Mouse (Mus musculus) intestine, embryonic 16.5 days (tissue): ENCODE results near the gene Ubfd1. TPM values are rescaled to one million over a fixed set of nuclear protein-coding genes. Genes with fewer than 3 reads are reported as not detected.
A peak's percentile ranks its signal among the peaks of the same experiment; 100 is the strongest.

Experiments used
- ATAC-seq: fragments of 200-750 bp; cut with Nextera tagmentation; 2 replicates; pipeline ENCODE4 v1.8.0; 2017; ENCODE audit warnings: moderate TSS enrichment, moderate library complexity
- H3K27ac ChIP-seq: fragments of 300-500 bp; sonication (generic); 2 replicates; pipeline ENCODE4 v1.5.1; 2014; ENCODE audit warnings: mild to moderate bottlenecking, low read length
- H3K27me3 ChIP-seq: fragments of 300-500 bp; sonication (generic); replicated peaks from 2 replicates; pipeline ENCODE4 v1.6.1; 2014; ENCODE audit warnings: low read length, control low read depth, mixed read lengths; ENCODE audit not compliant: control insufficient read depth, insufficient read depth
- H3K36me3 ChIP-seq: fragments of 300-500 bp; sonication (generic); 2 replicates; pipeline ENCODE4 v1.6.1; 2014; ENCODE audit warnings: low read length, control low read depth; ENCODE audit not compliant: control insufficient read depth, insufficient read depth
- H3K4me1 ChIP-seq: fragments of 300-500 bp; sonication (generic); 2 replicates; pipeline ENCODE4 v1.6.1; 2014; ENCODE audit warnings: low read length, control low read depth, mixed read lengths; ENCODE audit not compliant: control insufficient read depth, insufficient read depth
- H3K4me2 ChIP-seq: fragments of 300-500 bp; sonication (generic); 2 replicates; pipeline ENCODE4 v1.6.1; 2014; ENCODE audit warnings: low read depth, low read length, control low read depth
- H3K4me3 ChIP-seq: fragments of 300-500 bp; sonication (generic); 2 replicates; pipeline ENCODE4 v1.5.1; 2014; ENCODE audit warnings: mild to moderate bottlenecking, low read length
- H3K9ac ChIP-seq: fragments of 300-500 bp; sonication (generic); 2 replicates; pipeline ENCODE4 v1.6.1; 2014; ENCODE audit warnings: low read depth, low read length
- H3K9me3 ChIP-seq: fragments of 300-500 bp; sonication (generic); 2 replicates; pipeline ENCODE4 v1.6.1; 2016; ENCODE audit warnings: low read length, control low read depth; ENCODE audit not compliant: control insufficient read depth
- WGBS: fragments of 180-500 bp; shearing (Covaris S2); extraction: QIAGEN DNeasy Blood & Tissue Kit; methylation state at CpG from one replicate; pipeline ENCODE4 v1.1.7; 2014; 5-methylcytosine and 5-hydroxymethylcytosine counted together
- polyA plus RNA-seq: library from polyadenylated mRNA; unstranded; fragments of >200 nt; fragmentation: Nextera tagmentation; extraction: Ambion mirVana; gene quantifications from 2 replicates; pipeline ENCODE4 v1.2.1, GENCODE M21; 2015

Gene Ubfd1
- polyA plus RNA-seq, 1 experiment from 2014 or later: 39.5 TPM

DNA sequence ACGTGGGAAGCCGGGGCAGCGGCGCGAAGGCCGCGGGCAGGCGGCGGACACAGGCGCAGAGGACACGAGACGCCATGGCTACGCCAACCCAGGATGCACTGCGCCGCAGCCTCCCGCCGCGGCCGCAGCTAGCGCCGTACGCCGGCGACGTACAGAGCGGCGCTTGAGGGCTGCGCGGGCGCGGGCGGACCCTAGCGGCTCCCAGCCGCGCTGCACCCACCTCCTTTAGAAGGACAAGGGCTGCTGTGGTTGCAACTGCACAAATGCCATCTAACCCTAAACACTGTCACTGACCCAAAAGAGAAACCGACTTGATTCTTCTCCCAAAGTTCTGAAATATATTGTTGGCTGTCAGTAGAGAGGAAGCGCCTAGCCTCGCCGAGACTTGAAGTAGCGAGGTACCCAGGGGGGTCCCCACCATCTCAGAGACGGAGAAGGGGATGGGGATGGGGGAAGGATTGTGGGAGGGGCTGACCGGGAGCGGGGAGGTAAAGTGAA, 34.8 kb downstream of the Ubfd1 start, which contains the start of gene Ndufab1:
Ndufab1 (minus strand) TSS at position 140 of the 498 bp plus-strand sequence.
- peak; percentile 99 for ATAC-seq
- H3K4me3 ChIP-seq: peak within 1 kb of the TSS; percentile 70
- H3K9ac ChIP-seq: peak within 1 kb of the TSS; percentile 88
- H3K4me1 ChIP-seq: peaks cover 9% of the 10 kb centered on the region
- no peaks in the 10 kb centered on the region for H3K9me3 ChIP-seq
- H3K4me2 ChIP-seq: peak within 1 kb of the TSS; percentile 75
- H3K36me3 ChIP-seq: 0 out of 2 replicates have a peak, but pooled peaks cover 3% of the 10 kb centered on the region
- H3K27ac ChIP-seq: peak within 1 kb of the TSS; percentile 1; the same call in 1 of the 2 replicates
- no peaks in the 10 kb centered on the region for H3K27me3 ChIP-seq
- 0% methylated on average over 34 of the region's 43 CpGs for WGBS

DNA sequence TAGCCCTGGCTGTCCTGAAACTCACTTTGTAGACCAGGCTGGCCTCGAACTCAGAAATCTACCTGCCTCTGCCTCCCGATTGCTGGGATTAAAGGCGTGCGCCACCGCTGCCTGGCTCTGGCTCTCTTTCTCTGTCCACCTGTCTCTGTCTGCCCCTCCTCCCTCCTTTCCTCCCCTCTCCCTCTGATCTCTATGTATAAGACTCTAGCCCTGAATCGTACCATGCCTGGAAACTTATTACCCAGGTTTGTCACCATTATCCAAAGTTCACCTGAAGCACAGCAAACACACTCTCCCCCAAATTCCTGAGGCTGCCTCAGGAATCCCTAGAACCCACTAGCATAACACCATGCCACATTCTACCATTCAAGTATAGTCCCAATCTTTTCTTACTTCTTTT, 41.2 kb downstream of the Ubfd1 start:
- Histone ChIP-seq H3K4me2 (no peak overlapping the region), H3K4me3 (no peak overlapping the region), H3K4me1 (no peaks in the 10 kb centered on the region), H3K27ac (no peak overlapping the region), H3K9me3 (no peaks in the 10 kb centered on the region), H3K9ac (no peak overlapping the region), H3K36me3 (0 out of 2 replicates have a peak, but pooled peaks cover 2% of the 10 kb centered on the region), H3K27me3 (no peaks in the 10 kb centered on the region)
- no peak for ATAC-seq
- WGBS: 85% methylated on average over 6 of the region's 6 CpGs

DNA sequence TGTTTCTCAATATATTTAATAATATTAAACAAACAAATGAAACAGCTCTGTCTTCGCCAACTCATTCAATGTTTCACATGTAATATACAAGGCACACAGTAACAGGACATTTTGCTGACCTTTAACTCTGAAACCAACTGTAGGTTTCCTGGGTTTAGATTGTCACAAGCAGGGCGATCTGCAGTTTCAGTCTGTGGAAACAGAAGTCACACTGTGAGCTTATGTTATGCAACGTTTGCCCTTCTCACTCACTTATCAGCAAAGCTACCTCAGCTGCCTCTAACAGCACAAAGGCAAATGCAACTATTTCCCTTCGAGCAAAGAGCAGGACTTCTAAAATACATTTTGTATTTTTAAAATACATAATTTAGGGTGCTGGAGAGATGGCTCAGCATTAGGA, 56.5 kb downstream of the Ubfd1 start:
- no peak overlapping the region for H3K27ac ChIP-seq
- WGBS: 88% methylated on average over 4 of the region's 4 CpGs
- no peak overlapping the region for H3K4me2 ChIP-seq
- no peaks in the 10 kb centered on the region for H3K4me1 ChIP-seq
- no peak overlapping the region for H3K9ac ChIP-seq
- H3K9me3 ChIP-seq: no peaks in the 10 kb centered on the region
- H3K27me3 ChIP-seq: no peaks in the 10 kb centered on the region
- no peak for ATAC-seq
- H3K4me3 ChIP-seq: no peak overlapping the region
- H3K36me3 ChIP-seq: peaks cover 9% of the 10 kb centered on the region

DNA sequence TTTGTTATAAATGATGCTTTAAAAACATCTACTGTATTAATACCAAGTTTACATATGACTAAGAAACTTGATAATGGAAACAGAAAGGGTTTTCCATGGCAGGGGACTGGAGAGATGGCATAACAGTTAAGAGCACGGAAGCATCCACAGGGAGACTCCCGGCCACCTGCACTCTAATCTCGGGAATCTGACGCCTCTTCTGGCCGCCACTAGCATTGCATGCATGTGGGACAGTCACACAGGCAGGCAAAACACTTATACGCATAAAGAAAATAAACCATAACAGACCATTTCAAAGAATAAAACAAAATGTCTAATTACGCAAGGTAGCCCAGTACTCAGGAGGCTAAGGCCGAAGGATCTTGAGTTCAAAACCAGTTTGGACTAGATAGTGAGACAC, 58.7 kb downstream of the Ubfd1 start:
- Histone ChIP-seq H3K4me1 (no peaks in the 10 kb centered on the region), H3K4me3 (no peak overlapping the region), H3K9me3 (no peaks in the 10 kb centered on the region), H3K27me3 (no peaks in the 10 kb centered on the region), H3K27ac (no peak overlapping the region), H3K9ac (no peak overlapping the region), H3K4me2 (no peak overlapping the region), H3K36me3 (peaks cover 4% of the 10 kb centered on the region; the same call in 1 of the 2 replicates)
- ATAC-seq: no peak
- WGBS: 76% methylated on average over 8 of the region's 8 CpGs

DNA sequence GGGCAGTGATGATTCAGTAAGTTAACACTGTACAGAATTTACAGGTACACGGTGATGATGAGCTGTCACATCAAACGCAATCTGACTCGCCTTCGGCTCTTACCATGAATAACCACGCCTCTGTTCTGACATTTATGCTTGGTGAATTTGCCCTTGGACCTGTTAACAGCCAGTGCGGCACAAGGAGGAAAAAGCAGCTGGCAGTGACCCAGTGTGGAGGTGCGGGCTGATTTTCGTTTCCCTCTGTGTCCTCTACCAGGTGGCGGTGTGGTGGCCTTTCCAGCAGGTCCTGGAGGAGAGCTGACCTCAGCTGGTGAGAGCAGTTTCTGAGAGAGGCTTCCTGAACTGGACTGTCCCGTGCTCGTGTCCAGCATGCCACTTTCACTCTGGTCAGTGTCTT, 60.0 kb downstream of the Ubfd1 start:
- Histone ChIP-seq H3K4me1 (no peaks in the 10 kb centered on the region; the same call in 1 of the 2 replicates), H3K9ac (no peak overlapping the region), H3K36me3 (peaks cover 4% of the 10 kb centered on the region; the same call in 1 of the 2 replicates), H3K4me3 (no peak overlapping the region), H3K9me3 (no peaks in the 10 kb centered on the region), H3K27ac (no peak overlapping the region), H3K4me2 (no peak overlapping the region), H3K27me3 (no peaks in the 10 kb centered on the region)
- ATAC-seq: no peak
- WGBS: 92% methylated on average over 11 of the region's 11 CpGs

Other genes with a start within 250 kb of the Ubfd1 start
- 0.13 and 0.20 TPM in 2 replicates for gene Scnn1b, start 202.1 kb upstream of the Ubfd1 start, polyA plus RNA-seq
- 22.1 and 25.6 TPM in 2 replicates for gene Cog7, start 85.5 kb upstream of the Ubfd1 start, polyA plus RNA-seq
- 118 and 132 TPM in 2 replicates for gene Gga2, start 46.0 kb upstream of the Ubfd1 start, polyA plus RNA-seq
- gene Ears2, start 88 bp downstream of the Ubfd1 start, polyA plus RNA-seq: 19.4 and 20.7 TPM in 2 replicates
- gene Ndufab1, start 34.7 kb downstream of the Ubfd1 start, polyA plus RNA-seq: 981 and 993 TPM in 2 replicates
- gene Palb2, start 65.8 kb downstream of the Ubfd1 start, polyA plus RNA-seq: 9.1 and 10.8 TPM in 2 replicates
- gene Dctn5, start 65.9 kb downstream of the Ubfd1 start, polyA plus RNA-seq: 117 and 122 TPM in 2 replicates
- gene Plk1, start 92.3 kb downstream of the Ubfd1 start, polyA plus RNA-seq: 103 and 117 TPM in 2 replicates
- 8.5 and 9.4 TPM in 2 replicates for gene Ern2, start 119.0 kb downstream of the Ubfd1 start, polyA plus RNA-seq
- gene Chp2, start 152.3 kb downstream of the Ubfd1 start, polyA plus RNA-seq: 9.6 and 10.1 TPM in 2 replicates
- 4.1 and 7.2 TPM in 2 replicates for gene Prkcb, start 221.6 kb downstream of the Ubfd1 start, polyA plus RNA-seq